Mouse (Mus musculus): ENCODE results near the gene Sfxn4. TPM values are rescaled to one million over a fixed set of nuclear protein-coding genes. Genes with fewer than 3 reads are reported as not detected.
A peak's percentile ranks its signal among the peaks of the same experiment; 100 is the strongest.

Sfxn4 gene
- polyA plus RNA-seq, 1 experiment from 2014 or later: 5.7 TPM

DNA sequence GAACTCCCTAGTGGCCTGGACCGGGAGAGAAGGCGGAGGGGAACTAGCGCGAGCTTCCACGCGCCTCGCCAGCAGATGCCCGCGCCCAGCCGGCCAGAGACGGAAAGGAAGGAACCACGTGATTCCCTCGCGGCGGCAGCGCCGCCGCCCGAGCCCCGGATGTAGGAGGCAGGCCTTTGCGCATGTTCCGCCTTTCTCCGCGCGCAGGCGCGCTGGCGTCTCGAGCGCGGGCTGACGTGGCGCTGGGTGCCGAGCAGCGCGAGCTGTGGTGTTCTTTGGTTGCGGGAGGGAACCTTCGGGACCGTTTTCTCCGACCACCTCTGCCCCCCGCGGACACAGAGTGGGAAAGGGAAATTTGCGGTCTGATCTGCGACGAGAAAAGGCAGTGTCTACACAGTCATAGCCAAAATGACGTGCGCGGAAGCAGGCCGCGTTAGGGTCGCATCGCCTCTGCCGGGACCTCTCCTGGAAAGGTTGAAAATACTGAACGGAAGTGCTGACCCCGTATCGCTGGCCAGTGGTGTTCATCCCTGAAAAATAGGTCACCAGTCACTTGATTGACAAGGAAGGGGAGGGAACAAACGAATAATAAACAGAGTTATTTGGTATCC, 70.6 kb downstream of the Sfxn4 start, which contains the start of gene Eif3a:
Eif3a (minus strand) TSS at position 108 of the 611 bp plus-strand sequence.
- WGBS: under 1% methylated on average over 57 of the region's 57 CpGs
- Histone ChIP-seq H3K27me3 (replicated peaks) (no peaks in the 10 kb centered on the region), H3K4me3 (replicated peaks) (peak within 1 kb of the TSS; percentile 98), H3K4me2 (peak within 1 kb of the TSS; percentile 59), H3K36me3 (no peaks in the 10 kb centered on the region), H3K9me3 (no peaks in the 10 kb centered on the region), H3K9ac (peak within 1 kb of the TSS; percentile 100), H3K4me1 (peaks cover 2% of the 10 kb centered on the region; the same call in 1 of the 2 replicates), H3K27ac (peak within 1 kb of the TSS; percentile 99)
- ATAC-seq (ENCODE audit: insufficient read depth, low FRiP score, low read depth): peak; percentile 93

DNA sequence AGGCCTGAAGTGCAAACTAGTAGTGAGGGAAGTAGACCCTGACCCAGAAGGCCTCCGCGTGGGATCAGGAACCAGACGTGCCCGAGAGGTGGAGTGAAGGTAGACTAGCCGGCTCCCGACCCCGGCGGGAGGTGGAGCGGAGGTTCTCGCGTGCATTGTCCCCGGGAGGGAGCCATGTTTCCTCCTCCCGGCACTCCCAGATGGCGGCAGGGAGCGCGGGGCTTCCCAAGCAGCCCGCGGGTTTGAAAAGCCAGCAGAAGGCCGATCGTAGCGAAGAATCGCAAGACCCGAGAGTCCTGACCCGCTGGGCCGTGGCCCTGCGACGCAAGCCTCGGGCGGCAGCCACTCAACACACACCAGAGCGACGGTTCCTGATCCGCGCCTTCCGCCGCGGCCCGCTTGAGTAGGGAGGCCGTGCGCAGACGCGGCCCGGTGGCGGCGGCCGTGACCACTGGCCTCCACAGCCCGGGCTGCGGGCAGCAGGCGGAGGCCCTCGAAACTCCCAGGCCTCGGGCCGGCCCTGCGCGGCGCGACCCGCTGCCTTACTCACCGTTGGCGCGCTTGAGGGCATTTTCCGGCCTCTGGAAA, 71.3 kb downstream of the Sfxn4 start:
- Histone ChIP-seq H3K9me3 (no peaks in the 10 kb centered on the region), H3K4me1 (peaks cover 2% of the 10 kb centered on the region; the same call in 1 of the 2 replicates), H3K36me3 (no peaks in the 10 kb centered on the region), H3K4me2 (peak overlapping the region; percentile 59), H3K9ac (peak overlapping the region; percentile 100), H3K27me3 (replicated peaks) (no peaks in the 10 kb centered on the region), H3K4me3 (replicated peaks) (peak overlapping the region; percentile 98), H3K27ac (peak overlapping the region; percentile 99)
- under 1% methylated on average over 57 of the region's 60 CpGs for WGBS
- peak; percentile 67 for ATAC-seq (ENCODE audit: insufficient read depth, low FRiP score, low read depth)

DNA sequence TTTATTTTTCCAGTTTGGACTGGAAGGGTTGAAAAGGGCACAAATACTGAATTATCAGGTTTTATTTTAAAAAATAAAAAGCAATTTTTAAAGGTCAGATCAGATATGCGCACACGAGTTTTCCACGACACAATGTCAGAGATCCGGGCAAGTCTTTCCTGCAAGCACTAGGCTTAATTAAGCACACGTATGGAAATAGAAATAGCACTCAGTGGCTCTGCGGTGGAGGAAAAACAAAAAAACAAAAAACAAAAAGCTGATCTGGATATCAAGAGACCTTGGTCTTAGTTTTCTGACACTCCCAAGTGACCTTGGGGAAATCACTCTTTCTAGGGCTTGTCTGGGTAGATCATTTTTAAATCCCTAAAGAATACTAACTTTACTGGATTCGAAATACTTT, 71.8 kb downstream of the Sfxn4 start:
- H3K4me1 ChIP-seq: peaks cover 2% of the 10 kb centered on the region; the same call in 1 of the 2 replicates
- 0% methylated on average over 7 of the region's 7 CpGs for WGBS
- no peaks in the 10 kb centered on the region for H3K9me3 ChIP-seq
- H3K27ac ChIP-seq: peak overlapping the region; percentile 99
- no peaks in the 10 kb centered on the region for H3K36me3 ChIP-seq
- H3K4me3 ChIP-seq (replicated peaks): peak overlapping the region; percentile 98
- peak overlapping the region; percentile 100 for H3K9ac ChIP-seq
- peak overlapping the region; percentile 59 for H3K4me2 ChIP-seq
- no peak for ATAC-seq (ENCODE audit: insufficient read depth, low FRiP score, low read depth)
- no peaks in the 10 kb centered on the region for H3K27me3 ChIP-seq (replicated peaks)

DNA sequence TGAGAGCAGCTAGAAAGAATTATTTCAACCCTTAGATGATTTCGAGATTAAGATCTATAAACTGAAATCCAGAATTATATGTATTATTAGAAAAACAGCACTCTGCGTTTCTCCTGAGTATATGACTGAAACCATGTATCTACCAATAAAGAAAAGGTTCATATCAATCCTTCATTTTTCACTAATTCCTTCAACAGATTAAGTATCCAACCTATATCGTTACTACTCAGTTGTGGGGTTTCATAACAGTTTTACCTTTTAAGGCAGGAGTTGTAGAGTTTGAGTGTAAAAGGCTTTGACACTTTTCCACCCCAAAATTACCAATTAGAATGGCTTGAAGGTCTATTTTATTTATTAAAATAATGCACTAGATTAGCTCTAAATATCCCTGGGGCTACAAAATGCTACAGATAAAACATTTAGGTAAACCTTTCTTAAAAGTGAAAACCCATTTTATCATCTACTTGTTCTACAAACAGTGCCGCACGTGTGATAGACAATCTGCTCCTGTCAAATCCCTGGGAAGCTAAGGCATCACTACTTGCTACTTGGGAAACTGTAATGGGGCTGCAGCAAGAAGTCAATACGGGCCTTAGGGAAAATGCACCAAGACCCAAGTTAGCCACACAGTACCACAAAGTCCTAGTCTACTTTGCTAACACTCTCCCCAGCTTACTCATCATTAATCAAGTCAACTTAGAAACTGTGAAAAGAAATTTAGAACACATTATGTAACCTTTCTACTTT, 72.9 kb downstream of the Sfxn4 start:
- H3K27ac ChIP-seq: no peak overlapping the region
- no peaks in the 10 kb centered on the region for H3K27me3 ChIP-seq (replicated peaks)
- H3K4me1 ChIP-seq: peaks cover 2% of the 10 kb centered on the region; the same call in 1 of the 2 replicates
- H3K4me3 ChIP-seq (replicated peaks): peak overlapping the region; percentile 29
- no peaks in the 10 kb centered on the region for H3K36me3 ChIP-seq
- WGBS: 29% methylated on average over 6 of the region's 6 CpGs
- no peaks in the 10 kb centered on the region for H3K9me3 ChIP-seq
- H3K4me2 ChIP-seq: peak overlapping the region; percentile 59
- ATAC-seq (ENCODE audit: insufficient read depth, low FRiP score, low read depth): no peak
- H3K9ac ChIP-seq: 0 out of 2 replicates have a peak overlapping the region, but pooled peaks have one; percentile 16

DNA sequence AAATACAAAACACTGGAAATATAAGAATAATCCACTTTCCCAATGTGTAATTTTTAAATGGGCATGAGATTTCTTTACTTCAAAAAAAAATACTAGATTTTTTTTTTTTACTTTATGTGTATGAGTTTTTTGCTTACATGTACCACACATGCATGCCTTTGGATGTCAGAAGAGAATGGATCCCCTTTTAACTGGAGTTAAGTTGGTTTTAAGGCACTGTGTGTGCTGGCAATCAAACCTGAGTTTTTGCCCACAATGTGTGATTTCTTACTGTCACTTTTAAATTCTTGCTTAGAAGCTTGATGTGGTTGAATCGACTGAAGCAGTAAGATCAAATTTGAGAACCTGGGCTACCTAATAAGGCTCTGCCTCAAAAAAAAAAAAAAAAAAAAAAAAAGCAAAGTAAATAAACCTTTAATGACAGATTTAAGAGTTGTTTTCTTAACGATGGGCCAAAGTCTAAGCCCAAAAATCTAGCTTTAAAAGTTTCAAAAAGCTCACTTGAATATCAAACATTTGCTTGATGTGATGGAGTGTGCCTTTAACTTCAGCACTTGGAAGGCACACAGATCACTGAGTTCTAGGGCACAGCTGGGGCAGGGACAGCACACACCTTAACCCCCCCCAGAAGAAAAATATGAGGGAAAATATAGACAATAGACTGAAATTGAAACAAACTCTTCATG, 73.7 kb downstream of the Sfxn4 start:
- H3K9ac ChIP-seq: no peak overlapping the region
- 55% methylated on average over 2 of the region's 2 CpGs for WGBS
- ATAC-seq (ENCODE audit: insufficient read depth, low FRiP score, low read depth): no peak

More for the DNA sequence above, 73.7 kb downstream of the Sfxn4 start:
- peaks cover 2% of the 10 kb centered on the region; the same call in 1 of the 2 replicates for H3K4me1 ChIP-seq
- no peak overlapping the region for H3K4me3 ChIP-seq (replicated peaks)
- no peaks in the 10 kb centered on the region for H3K36me3 ChIP-seq
- H3K27me3 ChIP-seq (replicated peaks): no peaks in the 10 kb centered on the region
- H3K27ac ChIP-seq: no peak overlapping the region
- peak overlapping the region; percentile 39; the same call in 1 of the 2 replicates for H3K4me2 ChIP-seq
- H3K9me3 ChIP-seq: no peaks in the 10 kb centered on the region

Other genes starting within 250 kb of the Sfxn4 start
- gene Nanos1, start 105.5 kb downstream of the Sfxn4 start, polyA plus RNA-seq (2015; fragmentation: Nextera tagmentation; extraction: Ambion mirVana): 1.5 and 1.6 TPM in 2 replicates
- 135 and 145 TPM in 2 replicates for gene Eif3a, start 70.8 kb downstream of the Sfxn4 start, polyA plus RNA-seq (2015; fragmentation: Nextera tagmentation; extraction: Ambion mirVana)
- gene Fam45a, start 49.9 kb downstream of the Sfxn4 start, polyA plus RNA-seq (2015; fragmentation: Nextera tagmentation; extraction: Ambion mirVana): 30.8 and 33.1 TPM in 2 replicates
- gene Prdx3, start 13.1 kb upstream of the Sfxn4 start, polyA plus RNA-seq (2015; fragmentation: Nextera tagmentation; extraction: Ambion mirVana): 122 and 128 TPM in 2 replicates
- 1.9 and 2.8 TPM in 2 replicates for gene Grk5, start 28.3 kb upstream of the Sfxn4 start, polyA plus RNA-seq (2015; fragmentation: Nextera tagmentation; extraction: Ambion mirVana)

Measured in stomach, embryonic 15.5 days (tissue).